Mouse (Mus musculus): ENCODE measurements at regions not wholly inside any gene's neighbourhood (a gene's known extent, or its start where the extent isn't known, plus 50 kb on each side); places are given as distances from the start of the nearest gene placed in this dataset.

DNA sequence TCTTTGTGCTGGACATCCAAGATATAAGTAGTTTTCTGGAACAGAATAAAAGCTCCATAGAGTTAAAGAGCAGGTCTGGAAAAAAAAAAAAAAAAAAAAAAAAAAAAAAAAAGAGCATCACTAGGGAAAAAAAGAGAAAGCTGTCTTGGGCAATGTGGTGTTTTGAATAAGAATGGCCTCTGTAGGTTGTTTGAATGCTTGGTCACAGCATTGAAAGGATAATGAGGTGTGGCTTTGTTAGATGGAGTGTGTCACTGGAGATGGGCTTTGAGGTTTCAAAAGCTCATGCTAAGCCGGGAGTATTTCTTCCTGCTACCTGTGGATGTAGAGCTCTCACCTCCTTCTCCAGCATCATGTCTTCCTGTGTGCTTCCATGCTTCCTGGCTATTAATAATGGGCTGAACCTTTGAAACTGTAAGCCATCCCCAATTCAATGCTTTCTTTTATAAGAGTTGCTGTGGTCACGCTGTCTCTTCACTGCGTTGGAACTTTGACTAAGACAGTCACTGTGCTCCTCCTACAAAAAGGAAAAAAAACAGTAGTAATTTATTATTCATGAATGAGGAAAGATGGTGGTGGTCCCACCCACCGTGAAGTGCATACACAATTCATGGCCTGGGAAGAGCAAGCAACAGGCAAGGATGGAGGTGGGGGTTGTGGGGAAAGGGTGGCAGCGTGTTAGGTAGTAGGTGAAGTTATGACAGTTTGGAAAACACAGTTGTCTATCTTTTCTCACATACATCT, 283.2 kb upstream of the Tbc1d5 start:
- Histone ChIP-seq H3K4me1 (ENCODE audit: control insufficient read depth, insufficient read depth, low read length) (0 out of 2 replicates have a peak, but pooled peaks cover 6% of the 10 kb centered on the region), H3K36me3 (ENCODE audit: control insufficient read depth, insufficient read depth, low read length) (no peaks in the 10 kb centered on the region), H3K4me2 (ENCODE audit: low read length) (peak overlapping the region; percentile 56), H3K9ac (ENCODE audit: low read length) (no peak overlapping the region), H3K27ac (ENCODE audit: low read depth, low read length) (no peak overlapping the region), H3K4me3 (ENCODE audit: low read depth, low read length) (no peak overlapping the region), H3K9me3 (replicated peaks; ENCODE audit: control insufficient read depth, low read length) (no peaks in the 10 kb centered on the region), H3K27me3 (replicated peaks; ENCODE audit: control insufficient read depth, insufficient read depth, low read length) (no peaks in the 10 kb centered on the region)
- 26% methylated on average over 5 of the region's 5 CpGs for WGBS
- DNase-seq (ENCODE audit: low spot score) (no peak), ATAC-seq (peak; percentile 11; the same call in 1 of the 2 replicates)

DNA sequence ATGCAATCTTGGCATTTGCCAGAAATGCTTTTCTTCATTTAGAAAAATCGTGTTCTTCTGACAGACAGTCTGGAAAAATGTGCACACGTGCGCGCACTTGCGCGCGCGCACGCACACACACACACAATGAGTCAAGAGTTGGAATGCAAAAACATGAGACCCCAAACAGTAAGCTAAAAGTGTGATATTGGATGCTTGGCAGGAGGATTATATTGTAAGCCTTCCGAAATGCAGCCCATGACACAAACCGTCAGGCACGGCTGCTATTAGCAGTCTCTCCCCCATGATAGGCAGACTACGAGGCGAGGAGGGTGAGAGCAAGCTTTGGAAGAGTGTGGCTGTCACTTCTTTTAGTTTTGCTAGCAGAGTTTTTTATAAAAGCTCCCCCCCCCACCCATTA, 282.1 kb upstream of the Tbc1d5 start:
- peak; percentile 55 for DNase-seq (ENCODE audit: low spot score)
- Histone ChIP-seq H3K4me3 (ENCODE audit: low read depth, low read length) (peak overlapping the region; percentile 32), H3K9me3 (replicated peaks; ENCODE audit: control insufficient read depth, low read length) (no peaks in the 10 kb centered on the region), H3K4me1 (ENCODE audit: control insufficient read depth, insufficient read depth, low read length) (0 out of 2 replicates have a peak, but pooled peaks cover 6% of the 10 kb centered on the region), H3K4me2 (ENCODE audit: low read length) (peak overlapping the region; percentile 56), H3K36me3 (ENCODE audit: control insufficient read depth, insufficient read depth, low read length) (no peaks in the 10 kb centered on the region), H3K27me3 (replicated peaks; ENCODE audit: control insufficient read depth, insufficient read depth, low read length) (no peaks in the 10 kb centered on the region), H3K9ac (ENCODE audit: low read length) (peak overlapping the region; percentile 44), H3K27ac (ENCODE audit: low read depth, low read length) (no peak overlapping the region)
- 19% methylated on average over 14 of the region's 14 CpGs for WGBS
- peak; percentile 80 for ATAC-seq

DNA sequence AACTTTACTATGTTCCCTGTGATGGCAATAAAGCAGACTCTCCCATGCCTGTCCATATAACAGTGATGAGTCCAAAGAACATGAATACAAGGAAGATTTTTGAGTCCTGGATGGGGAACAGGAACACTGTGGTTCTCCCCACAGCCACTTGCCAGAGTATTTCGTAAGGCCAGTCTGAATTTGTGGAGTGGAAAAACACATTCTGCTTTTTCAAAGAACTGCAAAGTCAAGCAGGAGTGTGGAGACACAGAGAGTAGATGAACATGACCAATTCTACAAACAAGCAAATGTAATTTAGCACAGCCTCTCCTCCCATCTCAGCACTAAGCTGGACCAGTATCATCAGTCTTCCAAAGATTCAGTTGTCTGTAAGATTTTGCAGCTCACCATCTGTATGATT, 280.0 kb upstream of the Tbc1d5 start:
- Histone ChIP-seq H3K4me1 (ENCODE audit: control insufficient read depth, insufficient read depth, low read length) (0 out of 2 replicates have a peak, but pooled peaks cover 6% of the 10 kb centered on the region), H3K4me3 (ENCODE audit: low read depth, low read length) (no peak overlapping the region), H3K9me3 (replicated peaks; ENCODE audit: control insufficient read depth, low read length) (no peaks in the 10 kb centered on the region), H3K9ac (ENCODE audit: low read length) (no peak overlapping the region), H3K27ac (ENCODE audit: low read depth, low read length) (no peak overlapping the region), H3K27me3 (replicated peaks; ENCODE audit: control insufficient read depth, insufficient read depth, low read length) (no peaks in the 10 kb centered on the region), H3K36me3 (ENCODE audit: control insufficient read depth, insufficient read depth, low read length) (no peaks in the 10 kb centered on the region), H3K4me2 (ENCODE audit: low read length) (no peak overlapping the region)
- 93% methylated on average over 1 of the region's 1 CpGs for WGBS
- DNase-seq (ENCODE audit: low spot score), result no peak
- ATAC-seq, result no peak

DNA sequence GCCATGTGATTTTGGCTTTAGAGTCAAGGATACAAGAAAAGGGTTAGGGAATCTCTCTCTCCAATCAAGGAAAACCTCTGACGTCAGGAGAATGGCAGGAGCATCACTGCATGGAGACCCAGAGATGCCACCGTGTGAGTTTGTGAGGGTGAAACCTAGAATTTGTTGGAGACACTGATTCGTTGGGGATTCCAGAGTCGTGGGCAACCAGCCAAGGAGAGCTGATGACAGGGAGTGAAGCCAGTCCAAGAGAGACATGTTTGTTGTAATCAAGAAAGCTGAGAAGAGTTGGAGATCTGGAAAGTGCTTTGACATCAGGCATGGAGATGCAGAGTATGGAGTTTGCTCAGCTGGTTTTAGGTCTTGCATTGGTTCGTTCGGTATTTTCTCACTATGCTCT, 236.6 kb upstream of the Tbc1d5 start:
- DNase-seq (ENCODE audit: low spot score), result no peak
- H3K9me3 ChIP-seq (replicated peaks; ENCODE audit: control insufficient read depth, low read length), result no peaks in the 10 kb centered on the region
- no peak overlapping the region for H3K4me2 ChIP-seq (ENCODE audit: low read length)
- H3K9ac ChIP-seq (ENCODE audit: low read length), result no peak overlapping the region
- H3K27ac ChIP-seq (ENCODE audit: low read depth, low read length), result no peak overlapping the region
- no peaks in the 10 kb centered on the region for H3K27me3 ChIP-seq (replicated peaks; ENCODE audit: control insufficient read depth, insufficient read depth, low read length)
- H3K4me3 ChIP-seq (ENCODE audit: low read depth, low read length), result no peak overlapping the region
- ATAC-seq, result no peak
- no peaks in the 10 kb centered on the region for H3K36me3 ChIP-seq (ENCODE audit: control insufficient read depth, insufficient read depth, low read length)
- H3K4me1 ChIP-seq (ENCODE audit: control insufficient read depth, insufficient read depth, low read length), result no peaks in the 10 kb centered on the region
- WGBS, result 91% methylated on average over 6 of the region's 6 CpGs

DNA sequence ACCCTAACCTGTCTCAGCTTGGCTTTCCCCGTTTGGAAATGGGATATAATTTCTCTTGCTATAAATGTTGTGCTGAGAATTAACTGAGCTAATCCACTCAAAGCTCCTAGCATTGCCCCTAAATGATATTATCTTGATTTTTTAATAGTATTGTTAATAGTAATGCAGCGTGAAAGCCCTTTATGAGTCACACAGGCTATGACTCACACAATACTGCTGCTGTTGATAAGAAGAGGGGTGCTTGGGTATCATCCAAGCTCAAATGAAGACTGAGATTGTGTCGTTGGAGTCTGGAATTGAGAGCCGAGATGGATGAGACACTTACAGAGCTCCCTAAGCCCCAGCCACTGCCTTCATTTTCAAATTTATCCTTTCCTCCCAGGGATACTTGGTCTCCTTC, 235.2 kb upstream of the Tbc1d5 start:
- Histone ChIP-seq H3K36me3 (ENCODE audit: control insufficient read depth, insufficient read depth, low read length) (no peaks in the 10 kb centered on the region), H3K4me3 (ENCODE audit: low read depth, low read length) (no peak overlapping the region), H3K27ac (ENCODE audit: low read depth, low read length) (no peak overlapping the region), H3K9ac (ENCODE audit: low read length) (no peak overlapping the region), H3K4me2 (ENCODE audit: low read length) (no peak overlapping the region), H3K4me1 (ENCODE audit: control insufficient read depth, insufficient read depth, low read length) (no peaks in the 10 kb centered on the region), H3K27me3 (replicated peaks; ENCODE audit: control insufficient read depth, insufficient read depth, low read length) (no peaks in the 10 kb centered on the region), H3K9me3 (replicated peaks; ENCODE audit: control insufficient read depth, low read length) (no peaks in the 10 kb centered on the region)
- WGBS, result 92% methylated on average over 4 of the region's 4 CpGs
- ATAC-seq (no peak), DNase-seq (ENCODE audit: low spot score) (no peak)

DNA sequence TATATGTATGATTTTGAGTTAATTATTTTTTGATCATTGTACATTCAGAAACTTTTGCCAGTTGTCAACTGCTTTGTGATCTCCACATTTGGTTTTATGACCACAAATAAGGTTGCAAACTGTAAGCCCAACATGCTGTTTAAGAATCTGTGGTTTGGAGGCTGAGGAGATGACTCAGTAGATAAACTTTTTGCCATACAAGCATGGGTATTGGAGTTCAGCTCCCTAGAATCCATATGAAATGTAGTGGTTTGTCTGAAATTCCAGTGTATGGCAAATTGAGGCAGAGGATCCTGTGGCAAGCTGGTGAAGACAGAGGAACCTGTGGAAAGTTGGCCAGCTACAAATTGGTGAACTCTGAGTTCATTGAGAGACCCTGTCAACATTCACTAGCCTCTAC, 234.6 kb upstream of the Tbc1d5 start:
- H3K9me3 ChIP-seq (replicated peaks; ENCODE audit: control insufficient read depth, low read length), result no peaks in the 10 kb centered on the region
- no peak overlapping the region for H3K27ac ChIP-seq (ENCODE audit: low read depth, low read length)
- no peak overlapping the region for H3K9ac ChIP-seq (ENCODE audit: low read length)
- H3K4me1 ChIP-seq (ENCODE audit: control insufficient read depth, insufficient read depth, low read length), result no peaks in the 10 kb centered on the region
- no peak overlapping the region for H3K4me2 ChIP-seq (ENCODE audit: low read length)
- DNase-seq (ENCODE audit: low spot score) (no peak), ATAC-seq (no peak)
- H3K27me3 ChIP-seq (replicated peaks; ENCODE audit: control insufficient read depth, insufficient read depth, low read length), result no peaks in the 10 kb centered on the region
- no peak overlapping the region for H3K4me3 ChIP-seq (ENCODE audit: low read depth, low read length)
- no peaks in the 10 kb centered on the region for H3K36me3 ChIP-seq (ENCODE audit: control insufficient read depth, insufficient read depth, low read length)

DNA sequence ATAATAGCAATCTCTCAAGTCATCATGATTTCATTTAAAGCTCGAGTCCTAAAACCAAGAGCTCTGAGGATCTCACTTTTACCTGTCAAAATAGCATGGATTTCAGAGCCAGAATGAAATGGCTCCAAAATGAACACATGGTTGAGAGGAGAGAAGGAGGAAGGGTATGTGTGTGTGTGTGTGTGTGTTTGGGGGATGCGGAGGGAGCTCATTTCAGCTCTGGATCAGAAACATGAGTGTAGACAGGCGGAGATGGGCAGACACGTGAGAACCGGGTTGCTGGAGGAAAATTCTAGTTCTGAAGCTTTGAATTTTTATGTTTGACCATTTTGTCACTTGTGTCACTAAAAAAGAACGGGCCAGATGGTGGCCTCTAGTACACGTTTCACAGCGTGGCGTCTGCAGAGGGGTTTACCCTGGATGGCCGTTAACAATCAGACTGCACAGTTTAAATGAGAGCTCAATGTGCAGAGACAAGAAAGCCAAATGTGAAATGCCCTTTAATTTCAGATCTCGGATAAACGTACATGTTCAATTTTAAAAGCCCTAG, 232.5 kb upstream of the Tbc1d5 start:
- H3K4me2 ChIP-seq (ENCODE audit: low read length), result no peak overlapping the region
- H3K4me3 ChIP-seq (ENCODE audit: low read depth, low read length), result no peak overlapping the region
- WGBS, result 84% methylated on average over 12 of the region's 12 CpGs
- DNase-seq (ENCODE audit: low spot score), result no peak
- H3K27ac ChIP-seq (ENCODE audit: low read depth, low read length), result no peak overlapping the region
- no peaks in the 10 kb centered on the region for H3K36me3 ChIP-seq (ENCODE audit: control insufficient read depth, insufficient read depth, low read length)
- H3K27me3 ChIP-seq (replicated peaks; ENCODE audit: control insufficient read depth, insufficient read depth, low read length), result no peaks in the 10 kb centered on the region
- no peak for ATAC-seq
- H3K9me3 ChIP-seq (replicated peaks; ENCODE audit: control insufficient read depth, low read length), result no peaks in the 10 kb centered on the region
- H3K4me1 ChIP-seq (ENCODE audit: control insufficient read depth, insufficient read depth, low read length), result no peaks in the 10 kb centered on the region
- no peak overlapping the region for H3K9ac ChIP-seq (ENCODE audit: low read length)

DNA sequence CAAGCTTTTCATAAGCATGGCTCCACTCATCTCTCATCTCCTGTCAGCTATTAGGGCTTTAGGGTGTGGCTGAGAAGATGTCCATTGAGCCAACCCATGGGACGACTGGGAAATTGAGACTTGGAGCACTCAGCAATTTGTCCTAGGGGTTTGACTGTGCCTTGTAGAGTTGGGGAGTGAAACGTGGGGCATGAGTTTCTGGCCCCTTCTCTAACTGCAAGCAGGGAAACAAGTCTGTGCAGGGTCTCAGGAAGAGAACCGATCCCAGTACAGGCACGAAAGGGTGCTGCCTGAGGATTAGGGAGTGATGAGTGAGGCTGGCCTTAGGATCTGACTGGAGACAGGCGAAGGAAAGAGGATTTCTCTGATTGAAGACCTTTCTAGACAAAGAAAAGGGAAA, 229.7 kb upstream of the Tbc1d5 start:
- no peak overlapping the region for H3K4me3 ChIP-seq (ENCODE audit: low read depth, low read length)
- no peak overlapping the region for H3K4me2 ChIP-seq (ENCODE audit: low read length)
- H3K27ac ChIP-seq (ENCODE audit: low read depth, low read length), result no peak overlapping the region
- ATAC-seq, result no peak
- 62% methylated on average over 5 of the region's 5 CpGs for WGBS
- no peaks in the 10 kb centered on the region for H3K36me3 ChIP-seq (ENCODE audit: control insufficient read depth, insufficient read depth, low read length)
- H3K9ac ChIP-seq (ENCODE audit: low read length), result no peak overlapping the region
- DNase-seq (ENCODE audit: low spot score), result no peak
- no peaks in the 10 kb centered on the region for H3K4me1 ChIP-seq (ENCODE audit: control insufficient read depth, insufficient read depth, low read length)
- no peaks in the 10 kb centered on the region for H3K27me3 ChIP-seq (replicated peaks; ENCODE audit: control insufficient read depth, insufficient read depth, low read length)
- no peaks in the 10 kb centered on the region for H3K9me3 ChIP-seq (replicated peaks; ENCODE audit: control insufficient read depth, low read length)

DNA sequence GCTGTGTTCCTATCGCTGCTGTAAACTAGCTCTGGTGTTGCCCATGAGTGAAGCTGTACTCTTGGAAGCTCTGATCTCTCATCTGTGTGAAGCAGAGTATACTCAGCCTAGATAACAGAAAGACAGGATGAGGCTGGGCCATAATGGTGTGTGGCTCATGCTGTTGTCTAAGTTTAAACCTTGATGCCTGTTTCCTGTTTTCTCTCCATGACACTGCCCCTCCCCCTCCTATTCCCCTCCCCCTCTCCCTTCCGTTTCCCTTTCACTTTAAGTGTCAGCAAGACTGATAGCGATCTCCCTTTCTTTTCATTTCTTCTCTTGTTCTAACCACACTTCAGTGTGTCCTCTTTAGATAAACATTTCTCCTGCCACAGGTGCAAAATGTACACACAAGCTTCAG, 229.2 kb upstream of the Tbc1d5 start:
- ATAC-seq (no peak), DNase-seq (ENCODE audit: low spot score) (no peak)
- no peaks in the 10 kb centered on the region for H3K36me3 ChIP-seq (ENCODE audit: control insufficient read depth, insufficient read depth, low read length)
- H3K4me3 ChIP-seq (ENCODE audit: low read depth, low read length), result no peak overlapping the region
- no peaks in the 10 kb centered on the region for H3K4me1 ChIP-seq (ENCODE audit: control insufficient read depth, insufficient read depth, low read length)
- no peak overlapping the region for H3K27ac ChIP-seq (ENCODE audit: low read depth, low read length)
- H3K27me3 ChIP-seq (replicated peaks; ENCODE audit: control insufficient read depth, insufficient read depth, low read length), result no peaks in the 10 kb centered on the region
- H3K9ac ChIP-seq (ENCODE audit: low read length), result no peak overlapping the region
- no peaks in the 10 kb centered on the region for H3K9me3 ChIP-seq (replicated peaks; ENCODE audit: control insufficient read depth, low read length)
- H3K4me2 ChIP-seq (ENCODE audit: low read length), result no peak overlapping the region
- 85% methylated on average over 3 of the region's 3 CpGs for WGBS
